Mouse (Mus musculus) cerebellum, adult 2 months (tissue): ENCODE results near the gene Olfr1324. TPM values are rescaled to one million over a fixed set of nuclear protein-coding genes. Genes with fewer than 3 reads are reported as not detected.

ENCODE experiments used
- DNase-seq, 2 experiments: peaks; one replicate each; pipeline ENCODE4 v3.0.0; 2021
- H3K27ac ChIP-seq: fragments of 200-500 bp; 2 replicates; pipeline ENCODE4 v1.5.1; 2012; ENCODE audit warnings: low read length, control low read depth, inconsistent platforms; ENCODE audit not compliant: insufficient read depth
- H3K27me3 ChIP-seq: fragments of 200-500 bp; 2 replicates; pipeline ENCODE4 v1.6.1; 2012; ENCODE audit warnings: inconsistent platforms, mild to moderate bottlenecking, low read length, moderate library complexity; ENCODE audit not compliant: control insufficient read depth, insufficient read depth
- H3K4me1 ChIP-seq: fragments of 200-500 bp; 2 replicates; pipeline ENCODE4 v1.6.1; 2011; ENCODE audit warnings: low read length; ENCODE audit not compliant: control insufficient read depth, insufficient read depth
- H3K4me3 ChIP-seq: fragments of 200-500 bp; replicated peaks from 2 replicates; pipeline ENCODE3; 2011; ENCODE audit warnings: mild to moderate bottlenecking, low read depth, low read length, control low read depth; ENCODE audit not compliant: insufficient read depth
- CTCF ChIP-seq: fragments of 200-500 bp; IDR thresholded peaks from 2 replicates; pipeline ENCODE4 v1.5.1; 2011; ENCODE audit warnings: low read depth, mild to moderate bottlenecking, control low read depth, low read length, moderate library complexity, borderline replicate concordance; ENCODE audit not compliant: insufficient read depth
- POLR2A ChIP-seq: fragments of 200-500 bp; IDR thresholded peaks from 2 replicates; pipeline ENCODE4 v1.6.1; 2011; ENCODE audit warnings: low read length, control low read depth, borderline replicate concordance; ENCODE audit not compliant: insufficient read depth
- WGBS: fragments of 180-500 bp; shearing (Covaris S2); methylation state at CpG from one replicate; pipeline ENCODE4 v1.1.7; 2018; 5-methylcytosine and 5-hydroxymethylcytosine counted together
- polyA plus RNA-seq: library from polyadenylated mRNA; depleted of rRNA; stranded (reverse); fragments of >200 nt; gene quantifications from 2 replicates; pipeline ENCODE4 v1.2.3, GENCODE M21; 2012

Olfr1324 gene
- polyA plus RNA-seq, 1 experiment: not detected

GRCm38 (mm10) chrX:50374978-50375377, 53.3 kb downstream of the Olfr1324 start:
- no peak for TF ChIP-seq CTCF
- TF ChIP-seq POLR2A: no peak
- Histone ChIP-seq H3K27me3 (no peaks in the 10 kb centered on the region), H3K27ac (no peak overlapping the region), H3K4me3 (no peak overlapping the region), H3K4me1 (no peaks in the 10 kb centered on the region)
- DNase-seq: no peak
- WGBS: 100% methylated on average over 1 of the region's 1 CpGs
